Mouse (Mus musculus): ENCODE results near the gene Wdr25.

The Wdr25 gene

DNA sequence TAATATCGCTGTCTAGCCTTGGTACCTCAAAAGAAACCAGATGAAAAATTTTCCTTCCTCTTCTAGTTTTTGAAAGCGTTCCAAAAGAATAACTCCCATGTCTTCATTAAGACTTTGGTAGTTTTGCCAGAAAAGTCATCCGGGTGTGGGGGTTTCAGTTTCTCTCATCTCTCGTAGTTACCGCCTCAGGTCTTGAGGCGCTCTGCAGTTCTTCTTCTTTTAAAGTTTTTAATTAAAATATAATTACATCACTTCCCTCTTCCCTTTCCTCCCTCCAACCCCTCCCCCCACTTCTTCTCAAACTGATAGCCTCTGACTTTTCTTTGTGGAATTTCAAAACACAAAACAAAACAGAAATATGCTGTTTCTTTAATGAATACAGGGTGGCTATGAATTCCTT is 180.7 kb downstream of the Wdr25 start:
- no peak for DNase-seq

DNA sequence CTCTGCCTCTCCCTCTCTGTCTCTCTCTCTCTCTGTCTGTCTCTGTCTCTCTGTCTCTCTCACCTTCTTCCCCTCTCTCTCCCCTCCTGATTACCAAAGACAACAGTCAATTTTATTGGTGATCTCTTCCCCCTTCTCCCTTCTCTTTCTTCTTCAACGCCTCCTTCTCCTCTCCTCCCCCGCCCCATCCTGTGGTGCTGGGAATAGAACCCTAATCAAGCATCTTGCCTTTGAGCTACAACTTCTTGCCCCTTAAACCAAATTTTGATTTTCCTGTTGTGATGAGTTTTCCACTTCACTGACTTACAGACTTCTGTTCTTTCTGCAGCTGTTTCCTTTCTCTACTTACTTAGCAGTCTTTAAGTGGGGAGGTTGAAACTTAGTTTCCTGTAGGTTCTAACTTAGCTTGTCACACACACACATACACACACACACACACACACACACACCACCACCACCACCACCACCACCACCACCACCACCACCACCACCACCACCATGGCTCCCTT is 181.4 kb downstream of the Wdr25 start:
- no peak for DNase-seq

DNA sequence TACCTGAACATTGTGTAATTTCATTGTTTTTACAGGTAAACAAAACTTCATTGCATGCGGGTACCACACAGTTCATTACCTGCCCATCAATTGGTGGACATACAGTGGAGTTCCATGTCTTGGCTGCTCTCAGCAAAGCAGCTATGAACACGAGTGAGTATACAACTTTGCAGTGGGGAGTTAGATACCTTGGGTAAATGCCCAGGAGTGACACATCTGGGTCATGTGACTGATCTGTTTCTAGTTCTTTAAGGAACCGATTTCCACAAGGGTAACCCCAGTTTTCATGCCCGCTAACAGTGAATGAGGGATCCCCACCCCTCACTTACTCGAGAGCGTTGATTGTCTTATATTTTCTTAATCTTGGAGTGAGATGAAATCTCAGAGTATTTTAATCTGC is 183.6 kb downstream of the Wdr25 start:
- no peak for DNase-seq

Data from lung, postnatal 14 days (tissue).